Mouse (Mus musculus) natural killer cell, adult 2 months (primary cell): ENCODE data around the gene Prss16.
A peak's percentile ranks its signal among the peaks of the same experiment; 100 is the strongest.

ENCODE experiments used
- DNase-seq, 2 experiments: peaks; one replicate each; pipeline ENCODE4 v3.0.0; 2022; ENCODE audit warnings: low spot score in 2 of 2

Prss16 gene

DNA sequence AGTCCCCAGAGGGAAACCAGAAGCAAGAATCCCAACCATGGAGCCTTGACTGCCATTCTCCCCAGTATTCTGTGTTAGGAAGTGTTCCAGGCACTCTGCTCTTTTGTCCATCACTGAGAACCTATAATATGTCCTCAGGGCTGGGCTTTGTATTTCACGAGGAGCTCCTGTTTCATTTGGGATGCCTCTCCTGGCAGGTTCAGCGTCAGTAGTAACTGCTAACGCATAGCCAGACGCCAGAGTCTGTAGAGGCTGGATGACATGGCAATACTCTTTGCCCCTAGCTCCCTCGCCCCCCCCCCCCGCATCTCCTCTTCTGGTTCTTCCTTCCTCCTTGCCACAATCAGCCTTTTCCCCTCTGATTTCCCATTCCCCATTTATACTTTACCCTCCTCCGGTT, at the start of gene Prss16:
Gene Prss16, minus strand, starts transcription at position 101 of the 400 bp plus-strand sequence.
- no peak for DNase-seq

DNA sequence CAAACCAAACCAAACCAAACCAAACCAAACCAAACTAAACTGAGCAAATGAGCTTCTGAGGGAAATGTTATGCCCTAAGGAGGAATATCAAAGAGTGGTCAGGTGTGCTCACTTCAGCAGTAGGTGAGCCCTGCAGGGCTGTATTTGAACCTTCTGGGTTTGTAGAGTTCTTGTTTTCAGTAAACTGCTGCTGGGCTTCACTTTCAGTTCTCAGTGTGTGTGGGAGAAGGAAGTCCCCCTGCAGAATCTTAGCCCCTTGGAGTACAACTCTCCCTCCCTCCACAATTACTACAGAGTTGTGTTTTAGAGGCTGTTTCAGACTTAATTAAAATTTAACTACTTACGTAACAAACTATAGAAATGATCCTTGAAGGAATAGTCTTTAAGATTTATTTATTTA, 44.2 kb upstream of the Prss16 start:
- DNase-seq: no peak

DNA sequence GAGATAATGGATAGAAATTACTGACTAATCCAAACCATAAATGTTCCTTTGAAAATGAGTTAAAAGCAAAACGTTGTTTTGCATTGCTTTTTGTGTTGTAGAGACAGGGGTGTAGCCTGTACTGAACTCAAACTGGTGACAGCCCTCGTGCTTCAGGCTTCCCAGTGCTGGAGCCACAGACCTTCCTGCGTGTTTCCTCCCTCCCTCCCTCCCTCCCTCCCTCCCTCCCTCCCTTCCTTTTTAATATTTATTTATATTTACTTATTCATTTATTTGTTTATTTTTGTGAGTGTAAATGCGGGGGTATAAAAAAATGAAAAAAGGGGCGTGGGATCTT, 41.9 kb upstream of the Prss16 start:
- no peak for DNase-seq

DNA sequence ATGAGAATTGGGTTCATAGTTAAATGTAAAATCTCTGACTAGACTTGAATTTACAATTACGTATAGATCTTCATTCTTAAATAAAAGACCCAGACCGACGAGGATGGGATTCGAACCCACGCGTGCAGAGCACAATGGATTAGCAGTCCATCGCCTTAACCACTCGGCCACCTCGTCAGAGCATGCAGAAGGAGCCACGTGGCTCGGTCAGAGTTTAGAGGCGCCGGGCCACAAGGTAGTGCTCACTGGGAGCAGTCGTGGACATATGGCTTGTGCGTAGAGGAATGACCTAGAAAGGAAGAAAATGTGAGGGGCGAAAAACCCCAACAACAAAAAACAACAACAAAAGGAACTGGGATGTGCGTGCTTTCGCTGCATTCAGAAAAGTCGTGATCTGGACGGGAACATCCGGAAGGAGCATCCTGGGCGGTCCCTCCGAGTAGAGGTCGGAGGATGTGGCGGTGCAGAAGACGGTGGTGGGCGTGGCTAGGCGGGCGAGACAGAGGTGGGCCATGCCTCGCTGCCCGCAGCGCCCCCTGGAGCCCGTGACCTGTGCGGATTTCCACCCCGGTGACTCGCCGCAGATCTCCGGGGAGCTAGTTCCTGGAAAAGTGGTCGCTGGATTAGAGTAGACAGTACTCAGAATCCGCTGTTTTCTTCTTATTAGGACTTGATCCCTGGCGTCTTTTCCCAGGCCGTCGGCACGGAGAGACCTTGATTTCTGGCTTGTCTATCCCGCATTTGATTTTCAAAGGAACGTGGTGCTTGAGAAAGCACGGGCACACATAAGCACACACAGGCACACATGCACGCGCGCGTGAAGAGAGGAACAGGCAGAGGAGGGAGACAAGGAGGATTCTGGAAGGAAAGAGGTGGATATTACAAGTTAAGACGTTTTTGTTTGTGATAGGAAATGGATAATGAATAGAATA, 41.3 kb upstream of the Prss16 start:
- DNase-seq: peak; percentile 82 to 91

- DNase-seq: peak; percentile 66
Measured at GRCm38 (mm10) chr13:22049737-22050440, 40.3 kb upstream of the Prss16 start.

DNA sequence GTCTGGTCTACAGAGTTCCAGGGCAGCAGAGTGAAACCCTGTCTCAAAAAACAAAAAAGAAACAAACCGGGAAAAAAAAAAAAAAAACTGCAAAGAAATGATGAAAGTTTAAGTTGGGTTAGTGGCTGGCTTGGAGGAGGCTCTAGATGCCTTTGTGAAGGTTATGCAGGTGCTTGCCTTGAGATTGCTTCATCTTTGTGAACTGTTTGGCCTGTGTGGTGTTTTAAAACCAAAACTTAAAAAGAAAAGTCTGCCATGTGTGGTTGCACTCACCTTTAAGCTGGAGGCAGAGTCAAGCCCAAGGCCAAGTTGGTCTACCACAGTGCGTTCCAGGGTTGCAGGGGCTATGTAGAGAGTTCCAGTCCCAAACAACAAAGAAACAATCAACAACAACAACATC, 39.5 kb upstream of the Prss16 start:
- DNase-seq: no peak

DNA sequence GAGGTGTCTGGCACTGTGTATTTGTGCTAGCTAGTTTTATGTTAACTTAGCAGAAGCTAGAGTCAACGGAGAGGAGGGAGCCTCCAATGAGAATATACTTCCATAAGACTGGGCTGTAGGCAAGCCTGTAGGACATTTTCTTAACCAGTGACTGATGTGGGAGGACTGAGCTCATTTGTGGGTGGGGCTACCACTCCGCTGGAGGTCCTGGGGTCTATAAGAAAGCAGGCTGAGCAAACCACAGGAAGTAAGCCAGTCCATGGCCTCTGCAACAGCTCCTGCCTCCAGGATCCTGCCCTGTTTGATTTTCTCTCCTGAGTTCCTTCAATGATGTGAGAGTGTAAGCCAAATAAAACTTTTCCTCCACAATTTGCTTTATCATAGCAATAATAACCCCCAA, 35.8 kb upstream of the Prss16 start:
- DNase-seq: no peak

- no peak for DNase-seq
Measured at GRCm38 (mm10) chr13:22044432-22045155, 35.1 kb upstream of the Prss16 start.

DNA sequence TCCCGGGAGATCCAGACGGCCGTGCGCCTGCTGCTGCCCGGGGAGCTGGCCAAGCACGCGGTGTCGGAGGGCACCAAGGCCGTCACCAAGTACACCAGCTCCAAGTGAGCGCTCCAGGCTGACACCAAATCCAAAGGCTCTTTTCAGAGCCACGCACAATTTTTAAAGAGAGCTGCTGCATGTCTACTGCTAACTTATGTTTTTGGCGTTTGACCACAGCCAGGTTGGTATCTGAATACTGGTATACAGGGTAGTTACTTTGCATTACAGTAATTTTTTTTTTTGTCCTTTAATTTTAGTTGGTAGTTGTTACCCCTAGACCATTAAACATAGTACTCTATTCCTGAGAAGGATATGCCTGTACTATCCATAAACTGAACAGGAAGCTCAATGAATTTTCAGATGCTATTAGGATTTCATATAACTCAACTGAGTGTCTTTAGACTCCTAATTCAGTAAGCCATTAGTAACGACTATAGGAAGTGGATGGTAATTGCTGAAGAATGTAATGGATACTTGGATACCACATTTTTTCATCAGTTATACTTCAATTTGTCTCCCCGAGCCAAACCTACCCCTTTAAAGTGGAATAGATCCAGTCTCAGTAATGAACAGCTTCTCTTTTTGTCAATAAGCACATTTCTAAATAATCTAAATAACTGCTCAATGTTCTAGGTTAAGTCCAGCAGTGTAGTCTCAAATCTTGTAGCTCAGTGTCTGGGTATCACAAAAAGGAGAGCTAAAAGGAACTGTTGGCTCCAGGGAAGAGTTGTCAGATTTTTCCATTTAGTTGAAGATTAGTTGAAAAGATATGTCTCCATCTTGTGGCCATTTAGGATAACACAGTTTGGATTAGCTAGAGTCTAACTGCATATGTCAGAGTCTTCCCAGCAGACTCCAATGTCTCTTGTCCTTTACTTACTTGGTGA, 34.2 kb upstream of the Prss16 start:
- no peak for DNase-seq

GRCm38 (mm10) chr13:22042568-22043502, 33.3 kb upstream of the Prss16 start, which contains the start of the genes Hist1h2ag and Hist1h2bj:
Gene Hist1h2ag (minus strand): TSS chr13:22042944.
Gene Hist1h2bj (plus strand): TSS chr13:22043214.
- peak; percentile 88 to 89 for DNase-seq

DNA sequence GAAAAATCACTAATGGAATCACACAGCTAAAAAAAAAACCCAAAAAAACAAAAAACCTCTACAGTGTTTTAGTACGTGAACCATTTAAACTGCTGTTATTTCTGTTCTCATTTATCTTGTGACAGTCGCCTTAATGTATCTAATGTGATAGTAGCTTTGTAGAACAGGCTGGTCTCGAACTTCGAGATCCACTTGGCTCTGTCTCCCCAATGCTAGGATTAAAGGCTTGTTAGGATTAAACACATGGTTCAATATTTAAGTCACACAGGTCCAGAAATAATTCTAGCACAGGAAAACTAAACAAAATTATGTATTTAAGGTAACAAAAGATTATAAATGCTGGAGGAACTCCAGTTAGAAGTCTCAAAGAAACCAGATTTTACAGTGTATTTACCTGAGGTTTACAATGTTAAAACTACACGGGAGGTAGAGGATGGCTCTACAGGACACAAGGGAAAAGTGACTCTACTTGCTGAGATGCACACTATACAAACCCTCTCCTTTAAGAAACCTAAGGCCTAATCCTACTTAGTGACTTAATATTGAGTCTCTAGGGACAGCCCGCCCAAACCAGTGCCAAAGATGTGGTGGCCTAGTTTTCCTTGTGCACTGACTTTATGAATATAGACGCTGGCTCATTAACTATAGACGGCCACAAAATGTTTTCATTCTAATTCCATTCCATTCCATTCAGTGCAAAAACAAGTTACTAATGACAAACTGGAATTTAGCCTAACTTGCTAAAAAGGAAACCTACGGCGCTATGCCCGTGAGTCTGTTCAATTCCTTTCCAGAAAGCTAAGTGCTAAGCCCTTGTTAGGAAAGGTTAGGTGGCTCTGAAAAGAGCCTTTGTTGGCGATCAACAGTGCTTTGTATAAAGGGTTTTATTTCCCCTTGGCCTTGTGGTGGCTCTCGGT, 32.4 kb upstream of the Prss16 start:
- no peak for DNase-seq

DNA sequence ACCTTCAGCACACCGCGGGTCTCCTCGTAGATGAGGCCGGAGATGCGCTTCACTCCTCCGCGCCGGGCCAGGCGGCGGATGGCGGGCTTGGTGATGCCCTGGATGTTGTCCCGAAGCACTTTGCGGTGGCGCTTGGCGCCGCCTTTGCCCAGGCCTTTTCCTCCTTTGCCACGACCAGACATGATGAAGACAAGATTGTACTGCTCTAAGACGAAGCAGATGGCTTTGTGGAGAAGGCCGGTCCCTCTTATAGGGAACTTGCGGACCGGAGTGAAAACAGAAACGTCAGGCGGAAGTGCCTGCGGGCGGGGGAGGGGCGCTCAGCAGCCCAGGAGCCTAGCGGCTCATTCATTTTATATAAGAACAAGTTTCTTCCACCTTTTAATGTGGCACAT, 31.6 kb upstream of the Prss16 start, which contains the start of gene Hist1h4i:
Gene Hist1h4i, minus strand, starts transcription at position 221 of the 395 bp plus-strand sequence.
- peak; percentile 91 to 95 for DNase-seq

DNA sequence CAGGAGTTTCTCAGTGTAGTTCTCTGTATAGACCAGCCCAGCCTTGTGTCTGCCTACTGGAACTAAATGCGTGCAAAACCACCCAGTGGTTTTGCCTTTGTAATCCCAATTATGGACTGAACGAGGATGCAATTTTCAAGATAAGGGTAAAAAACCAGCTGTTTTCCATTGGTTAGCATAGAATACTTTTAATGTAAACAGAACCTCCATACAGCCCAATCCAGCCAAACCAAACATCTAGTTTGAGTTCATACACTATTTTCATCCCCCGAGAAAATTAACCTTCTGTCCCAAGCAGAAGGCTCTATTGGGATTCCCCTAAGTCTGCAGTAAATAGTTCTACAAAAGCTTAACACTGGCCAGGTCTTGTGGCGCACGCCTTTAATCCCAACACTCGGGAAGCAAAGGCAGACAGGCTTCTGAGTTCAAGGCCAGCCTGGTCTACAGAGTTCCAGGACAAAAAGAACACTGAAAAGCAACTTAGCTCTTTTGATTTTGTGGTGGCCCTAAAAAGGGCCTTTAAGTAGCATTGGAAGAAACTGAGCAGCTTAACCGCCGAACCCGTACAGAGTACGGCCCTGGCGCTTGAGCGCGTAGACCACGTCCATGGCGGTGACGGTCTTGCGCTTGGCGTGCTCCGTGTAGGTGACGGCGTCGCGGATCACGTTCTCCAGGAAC, 31.1 kb upstream of the Prss16 start:
- DNase-seq: no peak

DNA sequence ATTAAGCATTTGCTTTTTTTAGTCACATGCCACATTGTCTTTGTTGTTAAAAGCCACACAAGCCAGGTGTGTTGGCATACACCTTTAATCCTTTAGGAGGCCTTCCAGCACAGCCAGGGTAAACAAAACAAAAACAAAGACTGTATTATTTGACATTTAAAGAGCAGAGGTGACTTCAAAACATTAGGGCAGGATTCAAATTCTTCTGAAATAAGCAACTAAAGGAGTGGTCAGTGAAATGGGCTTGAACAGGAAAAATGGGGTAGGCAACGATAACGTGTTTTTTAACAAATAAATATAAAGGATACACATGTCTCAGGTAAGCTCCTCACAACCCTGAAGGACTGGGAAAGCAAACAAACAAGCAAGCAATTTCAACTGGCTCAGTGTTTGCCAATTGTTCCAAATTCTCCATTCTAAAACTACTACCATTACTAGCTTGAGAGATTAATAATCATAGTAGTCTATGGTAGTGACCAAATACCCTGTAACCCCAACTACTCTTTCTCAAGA, 30.5 kb upstream of the Prss16 start:
- no peak for DNase-seq

GRCm38 (mm10) chr13:22039364-22039763, 29.8 kb upstream of the Prss16 start:
- DNase-seq: no peak

- no peak for DNase-seq
Measured at GRCm38 (mm10) chr13:22037415-22037814, 27.9 kb upstream of the Prss16 start.

GRCm38 (mm10) chr13:22036986-22037385, 27.4 kb upstream of the Prss16 start:
- no peak for DNase-seq
